20 mouse cellular contexts compared by ENCODE assay signal in the genomic region with DNA sequence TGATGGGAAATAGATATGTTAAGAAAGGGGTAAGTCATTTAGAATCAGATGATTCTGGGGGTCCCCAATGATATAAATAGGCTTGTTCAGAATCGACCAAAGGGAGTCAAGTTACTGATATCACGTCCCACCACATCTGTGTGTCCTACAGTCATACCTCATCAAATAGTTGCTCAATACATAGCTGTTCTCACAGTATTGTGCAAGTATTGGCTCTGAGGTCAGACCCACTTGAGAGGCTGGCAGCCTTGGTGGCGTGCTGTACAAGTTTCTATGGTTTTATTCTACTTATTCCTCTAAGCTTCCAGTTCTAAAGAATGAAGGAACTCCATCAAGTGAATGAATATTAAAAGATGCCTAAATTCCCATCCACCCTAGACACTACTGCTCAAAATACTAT.
DNase-seq lines count a peak whose midpoint lies in the region; ATAC-seq and TF ChIP-seq lines count a peak whose summit lies in the region.
"Had no signal": no experiment of that assay in that cellular context is flagged by ENCODE, and none has a peak within 500 bp of the region (broad histone marks: within the 10 kb centered on the region; RNA-seq: fewer than 3 reads in every experiment).

No protein-coding gene starts in this region.

- ATAC-seq in liver, embryonic 14.5 days (ENCODE audit: insufficient read depth): no peak
- ATAC-seq in liver, embryonic 11.5 days (replicated peaks; ENCODE audit: low FRiP score): no peak
- peak; percentile 65 for ATAC-seq in liver, postnatal 0 days
- ATAC-seq in monocyte, adult 5-6 weeks (replicated peaks; ENCODE audit: insufficient number of reproducible peaks, low FRiP score, low TSS enrichment, poor library complexity, severe bottlenecking): peak; percentile 65; the same call in 1 of the 2 replicates
- ATAC-seq: forebrain, embryonic 14.5 days; hindbrain, embryonic 16.5 days; Patski had no signal

- WGBS in liver, embryonic 14.5 days (ENCODE audit: insufficient replicate concordance): 46% methylated on average over 3 of the region's 3 CpGs
- 56% methylated on average over 3 of the region's 3 CpGs for WGBS in liver, embryonic 11.5 days
- WGBS in liver, postnatal 0 days (ENCODE audit: insufficient replicate concordance): 33% methylated on average over 3 of the region's 3 CpGs
- 89% methylated on average over 3 of the region's 3 CpGs for WGBS in thymus, adult 2 months

- TF ChIP-seq POLR2A in thymus, adult 2 months (IDR thresholded peaks at IDR 0.05; ENCODE audit: control insufficient read depth, extremely low read depth, insufficient read depth, low read length, poor library complexity): no peak

- H3K27me3 ChIP-seq in liver, embryonic 14.5 days (ENCODE audit: control insufficient read depth, insufficient read depth, low read length): no peaks in the 10 kb centered on the region
- no peaks in the 10 kb centered on the region for H3K27me3 ChIP-seq in liver, embryonic 11.5 days (replicated peaks; ENCODE audit: control insufficient read depth, insufficient read depth, low read length)
- no peaks in the 10 kb centered on the region for H3K27me3 ChIP-seq in liver, postnatal 0 days (ENCODE audit: insufficient read depth, low read length)
- H3K27me3 ChIP-seq in thymus, adult 2 months (ENCODE audit: control insufficient read depth, insufficient read depth, low read length): no peaks in the 10 kb centered on the region
- H3K27me3 ChIP-seq: embryonic facial prominence, embryonic 13.5 days; heart, embryonic 15.5 days; kidney, embryonic 15.5 days; limb, embryonic 12.5 days; megakaryocyte, embryonic 14.5 days; Patski had no signal

- no peaks in the 10 kb centered on the region for H3K9me3 ChIP-seq in liver, embryonic 14.5 days (ENCODE audit: control insufficient read depth, low read length)
- H3K9me3 ChIP-seq in liver, embryonic 11.5 days (ENCODE audit: control insufficient read depth, low read length): no peaks in the 10 kb centered on the region
- H3K9me3 ChIP-seq in liver, postnatal 0 days (ENCODE audit: low read length): no peaks in the 10 kb centered on the region
- H3K9me3 ChIP-seq: embryonic facial prominence, embryonic 13.5 days; heart, embryonic 15.5 days; kidney, embryonic 15.5 days; limb, embryonic 12.5 days; megakaryocyte, embryonic 14.5 days had no signal

- DNase-seq in liver, embryonic 14.5 days (ENCODE audit: low read depth in 3 of 3, low spot score in 3 of 3): peak in 2 of 3 experiments; percentile 4 to 15
- no peak for DNase-seq in liver, embryonic 11.5 days (ENCODE audit: low spot score)
- DNase-seq in liver, postnatal 0 days: peak; percentile 26
- peak; percentile 67 for DNase-seq in lung, postnatal 10 days
- DNase-seq in thymus, adult 2 months: no peak
- DNase-seq in left cerebral cortex, adult 11 months (ENCODE audit: low spot score): no peak
- DNase-seq: cerebellum, postnatal 10 days; gastrocnemius, postnatal 14 days; heart, postnatal 4 days; midbrain, embryonic 14.5 days; right cerebral cortex, postnatal 4 days had no signal

- no peak overlapping the region for H3K9ac ChIP-seq in liver, embryonic 14.5 days (replicated peaks)
- no peak overlapping the region for H3K9ac ChIP-seq in liver, embryonic 11.5 days (ENCODE audit: low read depth, low read length)
- H3K9ac ChIP-seq in liver, postnatal 0 days (replicated peaks): no peak overlapping the region
- H3K9ac ChIP-seq: embryonic facial prominence, embryonic 13.5 days; heart, embryonic 15.5 days; kidney, embryonic 15.5 days; limb, embryonic 12.5 days had no signal

- no peak overlapping the region for H3K4me2 ChIP-seq in liver, embryonic 14.5 days (ENCODE audit: low read depth)
- H3K4me2 ChIP-seq in liver, embryonic 11.5 days: no peak overlapping the region
- no peak overlapping the region for H3K4me2 ChIP-seq in liver, postnatal 0 days (ENCODE audit: low read depth, low read length)
- H3K4me2 ChIP-seq: embryonic facial prominence, embryonic 13.5 days; heart, embryonic 15.5 days; kidney, embryonic 15.5 days; limb, embryonic 12.5 days had no signal

- no peak overlapping the region for H3K4me3 ChIP-seq in liver, embryonic 14.5 days (ENCODE audit: insufficient read depth in 1 of 2, low read depth in 2 of 2, low read length in 2 of 2)
- H3K4me3 ChIP-seq in liver, embryonic 11.5 days (ENCODE audit: low read depth, low read length): no peak overlapping the region
- no peak overlapping the region for H3K4me3 ChIP-seq in liver, postnatal 0 days (ENCODE audit: low read depth, low read length)
- H3K4me3 ChIP-seq in thymus, adult 2 months (ENCODE audit: control insufficient read depth, insufficient read depth, low read length): no peak overlapping the region
- H3K4me3 ChIP-seq: embryonic facial prominence, embryonic 13.5 days; heart, embryonic 15.5 days; kidney, embryonic 15.5 days; limb, embryonic 12.5 days; megakaryocyte, embryonic 14.5 days had no signal

- H3K36me3 ChIP-seq in liver, embryonic 14.5 days (replicated peaks; ENCODE audit: control insufficient read depth, insufficient read depth, low read depth): no peaks in the 10 kb centered on the region
- no peaks in the 10 kb centered on the region for H3K36me3 ChIP-seq in liver, embryonic 11.5 days (ENCODE audit: control insufficient read depth, insufficient read depth, low read length)
- H3K36me3 ChIP-seq in liver, postnatal 0 days (replicated peaks; ENCODE audit: insufficient read depth, low read length): no peaks in the 10 kb centered on the region
- H3K36me3 ChIP-seq in thymus, adult 2 months (ENCODE audit: control insufficient read depth, insufficient read depth, low read length): no peaks in the 10 kb centered on the region
- H3K36me3 ChIP-seq: embryonic facial prominence, embryonic 13.5 days; heart, embryonic 15.5 days; kidney, embryonic 15.5 days; limb, embryonic 12.5 days had no signal

- TF ChIP-seq CTCF in liver, embryonic 14.5 days (IDR thresholded peaks at IDR 0.05; ENCODE audit: low read depth): no peak
- no peak for TF ChIP-seq CTCF in liver, postnatal 0 days (IDR thresholded peaks at IDR 0.05; ENCODE audit: low read depth)
- TF ChIP-seq CTCF in thymus, adult 2 months (IDR thresholded peaks at IDR 0.05; ENCODE audit: borderline replicate concordance, control insufficient read depth, extremely low read depth, insufficient read depth, low read length, poor library complexity): no peak

- H3K27ac ChIP-seq in liver, embryonic 14.5 days: no peak overlapping the region
- H3K27ac ChIP-seq in liver, embryonic 11.5 days (ENCODE audit: low read depth, low read length): no peak overlapping the region
- peak overlapping the region; percentile 83 for H3K27ac ChIP-seq in liver, postnatal 0 days (ENCODE audit: low read depth)
- no peak overlapping the region for H3K27ac ChIP-seq in thymus, adult 2 months (ENCODE audit: control insufficient read depth, insufficient read depth, low read length)
- H3K27ac ChIP-seq: embryonic facial prominence, embryonic 13.5 days; heart, embryonic 15.5 days; kidney, embryonic 15.5 days; limb, embryonic 12.5 days had no signal

- TF ChIP-seq EP300 in liver, embryonic 14.5 days (IDR thresholded peaks at IDR 0.05; ENCODE audit: low read depth): no peak
- TF ChIP-seq EP300 in liver, postnatal 0 days (IDR thresholded peaks at IDR 0.05; ENCODE audit: low read depth): no peak

- H3K4me1 ChIP-seq in liver, embryonic 14.5 days (replicated peaks; ENCODE audit: control insufficient read depth in 2 of 2, insufficient read depth in 2 of 2, low read length in 1 of 2): peaks cover 0 to 4% of the 10 kb centered on the region in 2 experiments; a peak in 2 of 4 replicates
- H3K4me1 ChIP-seq in liver, embryonic 11.5 days (replicated peaks; ENCODE audit: control insufficient read depth, insufficient read depth, low read length): 0 out of 2 replicates have a peak, but pooled peaks cover 4% of the 10 kb centered on the region
- H3K4me1 ChIP-seq in liver, postnatal 0 days (ENCODE audit: insufficient read depth): peaks cover 13% of the 10 kb centered on the region
- no peaks in the 10 kb centered on the region for H3K4me1 ChIP-seq in thymus, adult 2 months (replicated peaks; ENCODE audit: control insufficient read depth, insufficient read depth, low read length)
- H3K4me1 ChIP-seq: heart, embryonic 15.5 days had no signal

Comparison
In these comparisons a context has a peak if more than half of its experiments do, and no peak if none do; other contexts are left out.
1. ATAC-seq: peak in liver, postnatal 0 days (single experiment) and monocyte, adult 5-6 weeks (single experiment); none in liver, embryonic 14.5 days (single experiment) and liver, embryonic 11.5 days (single experiment).
2. DNase-seq: peak in liver, embryonic 14.5 days (2 of 3), liver, postnatal 0 days (single experiment) and lung, postnatal 10 days (single experiment); none in liver, embryonic 11.5 days (single experiment), thymus, adult 2 months (single experiment) and left cerebral cortex, adult 11 months (single experiment).